Mouse (Mus musculus) midbrain, postnatal 0 days (tissue): ENCODE data around the gene Chst8. TPM values are rescaled to one million over a fixed set of nuclear protein-coding genes. Genes with fewer than 3 reads are reported as not detected.

Experiments used
- ATAC-seq: fragments of 200-750 bp; cut with Nextera tagmentation; 2 replicates; pipeline ENCODE4 v1.8.0; 2017; ENCODE audit warnings: moderate number of reproducible peaks, mild to moderate bottlenecking, moderate TSS enrichment, moderate library complexity; ENCODE audit not compliant: low FRiP score
- DNase-seq: peaks from one replicate; pipeline ENCODE4 v3.0.0-alpha.2; 2015; ENCODE audit warnings: low spot score
- H3K27ac ChIP-seq: fragments of 300-500 bp; sonication (generic); 2 replicates; pipeline ENCODE4 v1.5.1; 2014; ENCODE audit warnings: low read depth, mild to moderate bottlenecking, low read length, mixed read lengths
- H3K27me3 ChIP-seq: fragments of 300-500 bp; sonication (generic); 2 replicates; pipeline ENCODE4 v1.6.1; 2014; ENCODE audit warnings: low read length, control low read depth, mixed read lengths; ENCODE audit not compliant: insufficient read depth
- H3K36me3 ChIP-seq: fragments of 300-500 bp; sonication (generic); 2 replicates; pipeline ENCODE4 v1.6.1; 2014; ENCODE audit warnings: low read length, control low read depth, mixed read lengths; ENCODE audit not compliant: insufficient read depth
- H3K4me1 ChIP-seq: fragments of 300-500 bp; sonication (generic); 2 replicates; pipeline ENCODE4 v1.6.1; 2014; ENCODE audit warnings: mild to moderate bottlenecking, control low read depth, antibody characterized with exemption, low read length, mixed read lengths; ENCODE audit not compliant: insufficient read depth
- H3K4me2 ChIP-seq: fragments of 300-500 bp; sonication (generic); 2 replicates; pipeline ENCODE4 v1.6.1; 2014; ENCODE audit warnings: low read depth, mild to moderate bottlenecking, low read length, mixed read lengths; ENCODE audit not compliant: poor library complexity, severe bottlenecking
- H3K4me3 ChIP-seq: fragments of 300-500 bp; sonication (generic); 2 replicates; pipeline ENCODE4 v1.5.1; 2014; ENCODE audit warnings: low read depth, mild to moderate bottlenecking, low read length, moderate library complexity
- H3K9ac ChIP-seq: fragments of 300-500 bp; sonication (generic); replicated peaks from 2 replicates; pipeline ENCODE4 v1.6.1; 2014; ENCODE audit warnings: mild to moderate bottlenecking, low read length, moderate library complexity, mixed read lengths; ENCODE audit not compliant: poor library complexity, severe bottlenecking
- H3K9me3 ChIP-seq: fragments of 300-500 bp; sonication (generic); 2 replicates; pipeline ENCODE4 v1.6.1; 2016; ENCODE audit warnings: low read length, control low read depth
- CTCF ChIP-seq: IDR thresholded peaks from 2 replicates; pipeline ENCODE4 v1.5.1; 2016; ENCODE audit warnings: antibody characterized with exemption, mild to moderate bottlenecking
- WGBS: fragments of 180-500 bp; shearing (Covaris S2); extraction: QIAGEN DNeasy Blood & Tissue Kit; methylation state at CpG from one replicate; pipeline ENCODE4 v1.1.7; 2014; 5-methylcytosine and 5-hydroxymethylcytosine counted together
- polyA plus RNA-seq: library from polyadenylated mRNA; unstranded; fragments of >200 nt; fragmentation: Nextera tagmentation; extraction: Ambion mirVana; gene quantifications from 2 replicates; pipeline ENCODE4 v1.2.1, GENCODE M21; 2015
- total RNA-seq: library from RNA; depleted of rRNA; stranded (reverse); fragments of >200 nt; gene quantifications from 2 replicates; pipeline ENCODE4 v1.2.3, GENCODE M21; 2014

The Chst8 gene
- total and polyA plus RNA-seq, 2 experiments from 2014 or later = 16.2 to 20.1 TPM

DNA sequence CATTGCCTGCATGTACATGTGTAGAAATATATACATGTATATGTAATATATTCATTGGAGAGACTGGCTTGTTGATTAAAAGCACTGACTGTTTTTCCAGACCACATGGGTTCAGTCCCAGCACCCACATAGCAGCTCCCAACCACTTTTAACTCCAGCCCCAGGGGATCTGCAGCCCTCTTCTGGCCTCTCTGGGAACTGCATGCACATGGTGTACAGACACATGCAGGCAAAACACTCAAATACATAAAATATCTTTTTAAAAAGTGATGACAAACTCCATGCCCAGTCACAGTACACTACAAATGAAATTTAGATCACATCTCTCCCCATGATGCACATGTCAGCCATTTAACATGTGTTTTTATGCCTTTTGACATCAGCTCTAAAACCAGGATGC is 30.5 kb downstream of the Chst8 start:
- H3K36me3 ChIP-seq = no peaks in the 10 kb centered on the region
- peak; percentile 50 for TF ChIP-seq CTCF
- H3K9me3 ChIP-seq = no peaks in the 10 kb centered on the region
- H3K27me3 ChIP-seq = no peaks in the 10 kb centered on the region
- no peak overlapping the region for H3K27ac ChIP-seq
- no peak for DNase-seq
- H3K4me1 ChIP-seq = peaks cover 4% of the 10 kb centered on the region; the same call in 1 of the 2 replicates
- no peak overlapping the region for H3K4me2 ChIP-seq
- no peak overlapping the region for H3K9ac ChIP-seq
- no peak overlapping the region for H3K4me3 ChIP-seq
- no peak for ATAC-seq

DNA sequence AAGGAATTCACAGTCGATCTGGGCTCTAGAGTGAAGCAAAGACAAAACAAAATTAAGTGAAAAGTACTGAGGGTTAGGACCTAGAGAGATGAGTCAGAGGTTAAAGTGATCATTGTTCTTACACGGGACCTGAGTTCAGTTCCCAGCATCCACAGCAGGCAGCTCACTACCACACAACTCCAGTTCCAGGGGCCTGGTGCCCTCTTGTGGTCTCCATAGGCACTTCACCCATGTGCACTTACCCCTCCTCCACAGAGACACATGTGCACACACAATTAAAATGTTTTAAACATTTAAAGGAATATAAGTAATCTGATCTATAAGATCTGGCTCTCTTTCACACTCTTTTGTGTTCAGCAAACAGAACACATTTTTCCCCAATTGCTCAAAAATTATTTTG is 31.3 kb downstream of the Chst8 start:
- DNase-seq = no peak
- no peak overlapping the region for H3K4me2 ChIP-seq
- 94% methylated on average over 2 of the region's 2 CpGs for WGBS
- H3K27me3 ChIP-seq = no peaks in the 10 kb centered on the region
- peak; percentile 46 for TF ChIP-seq CTCF
- no peak overlapping the region for H3K4me3 ChIP-seq
- H3K4me1 ChIP-seq = peaks cover 4% of the 10 kb centered on the region; the same call in 1 of the 2 replicates
- H3K9ac ChIP-seq = no peak overlapping the region
- H3K27ac ChIP-seq = no peak overlapping the region
- no peaks in the 10 kb centered on the region for H3K9me3 ChIP-seq
- H3K36me3 ChIP-seq = no peaks in the 10 kb centered on the region
- no peak for ATAC-seq

DNA sequence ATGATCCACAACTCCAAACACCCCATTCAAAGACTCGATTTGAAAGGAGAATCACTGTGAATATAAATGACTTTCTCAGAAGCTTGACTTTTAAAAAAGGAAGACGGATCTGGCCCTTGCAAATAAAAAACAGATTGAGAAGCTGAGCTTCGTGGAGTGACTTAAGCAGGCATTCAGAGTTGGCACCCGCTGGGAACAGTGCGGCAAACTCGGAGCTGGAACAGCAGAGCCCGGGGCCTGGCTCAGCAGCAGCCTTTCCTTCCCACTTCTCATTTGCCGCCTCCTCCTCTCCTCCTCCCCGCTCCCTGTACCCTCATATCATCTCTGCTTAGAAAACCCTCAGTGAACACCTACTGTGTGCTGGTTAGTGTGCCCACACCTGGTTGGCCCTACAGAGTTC is 34.1 kb downstream of the Chst8 start:
- DNase-seq (no peak), ATAC-seq (peak; percentile 31; the same call in 1 of the 2 replicates)
- Histone ChIP-seq H3K4me1 (peaks cover 4% of the 10 kb centered on the region; the same call in 1 of the 2 replicates), H3K4me2 (no peak overlapping the region), H3K9me3 (no peaks in the 10 kb centered on the region), H3K36me3 (no peaks in the 10 kb centered on the region), H3K27me3 (no peaks in the 10 kb centered on the region), H3K9ac (no peak overlapping the region), H3K27ac (no peak overlapping the region), H3K4me3 (no peak overlapping the region)
- no peak for TF ChIP-seq CTCF
- 6% methylated on average over 9 of the region's 9 CpGs for WGBS

DNA sequence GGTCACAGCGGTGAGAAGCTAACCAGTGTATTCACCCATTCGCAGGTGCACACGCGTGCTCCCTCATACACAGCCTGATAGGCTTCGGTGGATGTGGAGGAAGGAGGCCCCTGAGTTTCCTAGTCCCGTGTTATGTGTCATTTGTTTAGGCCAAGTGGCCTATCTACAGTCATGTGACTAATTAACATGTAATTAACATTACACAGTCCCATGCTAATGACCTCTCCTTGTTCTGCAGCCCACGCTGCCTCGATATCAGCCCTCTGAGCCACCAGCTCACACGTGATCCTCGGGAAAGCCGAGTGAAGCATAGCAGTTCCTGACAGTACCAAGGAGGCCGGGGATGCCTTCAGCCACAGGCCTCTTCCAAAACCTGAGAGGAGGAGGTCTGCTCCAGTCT is 36.9 kb downstream of the Chst8 start:
- no peak for ATAC-seq
- 78% methylated on average over 12 of the region's 12 CpGs for WGBS
- no peak for DNase-seq

DNA sequence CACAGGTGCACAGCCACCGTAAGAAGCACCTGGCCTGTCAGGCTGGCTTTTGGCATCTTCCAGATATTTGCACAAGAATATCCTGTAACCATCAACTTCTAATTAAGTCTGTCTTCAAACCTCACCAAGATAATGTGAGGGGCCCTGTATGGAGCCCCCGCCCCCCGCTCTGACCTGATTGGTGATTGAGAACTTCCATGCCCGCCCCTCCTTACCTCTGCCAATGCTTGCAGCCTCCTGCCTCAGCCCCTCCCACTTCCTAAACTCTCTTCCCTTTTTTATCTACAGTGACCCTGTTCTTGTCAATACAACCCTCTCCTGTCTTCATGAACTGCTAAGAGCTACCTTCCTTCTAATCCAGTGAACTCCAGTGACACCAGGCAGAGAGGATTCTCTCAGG is 37.6 kb downstream of the Chst8 start:
- no peaks in the 10 kb centered on the region for H3K36me3 ChIP-seq
- no peak overlapping the region for H3K27ac ChIP-seq
- no peak overlapping the region for H3K9ac ChIP-seq
- H3K4me2 ChIP-seq = no peak overlapping the region
- no peaks in the 10 kb centered on the region for H3K27me3 ChIP-seq
- no peak overlapping the region for H3K4me3 ChIP-seq
- whole genome bisulfite sequencing = 86% methylated on average over 4 of the region's 4 CpGs
- peaks cover 4% of the 10 kb centered on the region; the same call in 1 of the 2 replicates for H3K4me1 ChIP-seq
- no peak for TF ChIP-seq CTCF
- H3K9me3 ChIP-seq = no peaks in the 10 kb centered on the region
- DNase-seq (no peak), ATAC-seq (no peak)

More for the DNA sequence above, 36.9 kb downstream of the Chst8 start:
- Histone ChIP-seq H3K4me1 (peaks cover 4% of the 10 kb centered on the region; the same call in 1 of the 2 replicates), H3K27ac (no peak overlapping the region), H3K4me3 (no peak overlapping the region), H3K27me3 (no peaks in the 10 kb centered on the region), H3K9ac (no peak overlapping the region), H3K4me2 (no peak overlapping the region), H3K9me3 (no peaks in the 10 kb centered on the region), H3K36me3 (no peaks in the 10 kb centered on the region)
- no peak for TF ChIP-seq CTCF

DNA sequence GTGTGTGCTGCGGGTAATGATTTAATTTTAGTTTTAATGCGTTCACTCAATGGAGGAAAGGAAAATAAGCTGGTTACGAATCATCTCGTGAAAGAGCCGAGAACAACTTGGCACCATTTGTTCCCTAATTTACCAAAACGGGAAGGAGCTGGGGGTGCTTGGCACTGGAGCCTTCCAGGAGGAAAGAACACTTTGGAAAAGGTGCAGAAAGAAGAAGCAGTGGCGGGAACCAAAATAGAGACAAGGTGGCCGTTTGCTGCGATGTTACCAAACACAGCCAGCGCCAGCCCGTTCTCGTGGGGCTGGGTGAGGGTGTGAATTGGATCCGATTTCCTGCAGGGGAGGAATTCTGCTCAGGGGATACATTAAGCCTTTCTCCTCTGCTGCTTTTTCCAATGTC is 38.5 kb downstream of the Chst8 start:
- H3K4me3 ChIP-seq = no peak overlapping the region
- ATAC-seq = no peak
- no peak for TF ChIP-seq CTCF
- peaks cover 4% of the 10 kb centered on the region; the same call in 1 of the 2 replicates for H3K4me1 ChIP-seq
- no peak for DNase-seq
- no peak overlapping the region for H3K27ac ChIP-seq
- no peaks in the 10 kb centered on the region for H3K36me3 ChIP-seq
- H3K27me3 ChIP-seq = no peaks in the 10 kb centered on the region
- no peak overlapping the region for H3K9ac ChIP-seq
- H3K9me3 ChIP-seq = no peaks in the 10 kb centered on the region
- 31% methylated on average over 13 of the region's 13 CpGs for WGBS
- peak overlapping the region; percentile 18; the same call in 1 of the 2 replicates for H3K4me2 ChIP-seq
